Mouse (Mus musculus) cerebellum, adult 11 months (tissue): ENCODE data around the gene Wars2.

ENCODE experiments used
- DNase-seq: peaks from one replicate; pipeline ENCODE4 v3.0.0; 2022

Gene Wars2

DNA sequence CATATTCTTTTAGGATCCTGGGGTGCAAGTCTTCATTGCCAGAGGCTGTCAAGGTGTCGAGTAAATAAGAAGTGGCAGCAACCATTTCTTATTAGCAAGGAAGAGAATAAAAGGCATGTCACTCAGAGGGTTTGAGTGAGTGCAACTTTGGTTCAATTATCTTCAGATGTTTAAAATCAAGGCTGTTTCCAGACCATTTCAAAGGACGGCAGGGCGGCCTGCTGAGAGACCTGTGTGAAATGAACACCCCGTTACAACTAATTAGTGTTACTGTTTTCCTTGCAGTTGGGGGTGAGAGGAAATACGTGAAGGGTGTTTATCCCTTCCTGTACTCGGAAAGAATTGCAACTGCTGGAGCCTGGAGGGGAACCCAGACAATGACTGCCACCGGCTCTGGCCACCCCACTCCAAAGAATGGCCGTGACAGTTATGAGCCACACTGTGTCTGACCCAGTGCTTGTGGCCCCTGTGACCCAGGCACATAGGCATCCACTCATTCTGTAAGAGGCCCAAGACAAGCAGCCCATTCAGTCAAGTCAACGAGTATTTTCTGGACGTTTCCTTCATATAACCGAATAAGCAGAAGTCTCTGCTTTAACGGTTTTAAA, 137.2 kb downstream of the Wars2 start:
- DNase-seq: no peak

DNA sequence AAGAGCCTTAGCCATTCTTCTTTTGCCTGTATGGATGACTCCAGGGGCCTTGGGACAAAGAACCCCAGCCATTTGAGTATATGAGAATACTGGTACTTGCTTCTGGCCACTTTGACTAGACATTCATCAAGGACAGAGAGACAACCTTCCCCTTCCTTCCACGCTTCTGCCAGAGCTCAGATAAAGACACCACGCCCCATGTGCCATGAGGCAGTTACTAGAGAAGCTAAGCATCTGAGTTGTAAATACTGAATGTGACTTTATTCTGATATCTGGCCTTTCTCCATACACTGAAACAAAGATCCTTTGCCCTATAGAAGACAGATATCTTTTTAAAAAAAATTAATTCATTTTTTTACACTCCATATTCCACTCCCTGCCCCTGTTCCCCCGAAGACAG, 138.8 kb downstream of the Wars2 start:
- DNase-seq: no peak

DNA sequence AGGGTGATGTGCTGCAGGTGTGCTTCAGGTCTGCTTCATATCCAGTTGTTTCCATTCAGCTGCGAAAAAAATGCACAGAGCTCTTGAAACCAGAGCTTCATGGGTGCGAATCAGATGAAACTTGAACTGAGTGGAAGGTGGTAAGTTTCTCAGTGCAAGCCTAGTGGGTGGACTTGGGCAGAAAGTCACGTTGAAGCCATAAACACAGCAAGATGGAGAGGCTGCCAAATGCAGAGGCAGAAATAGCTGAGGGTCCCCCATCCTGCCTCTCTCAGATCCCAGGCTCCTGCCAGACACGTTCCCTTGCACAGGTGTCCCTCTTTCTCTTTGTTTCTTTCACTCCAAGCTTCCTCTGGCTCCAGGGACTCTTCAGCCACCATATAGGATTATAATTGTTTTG, 140.6 kb downstream of the Wars2 start:
- DNase-seq: no peak

DNA sequence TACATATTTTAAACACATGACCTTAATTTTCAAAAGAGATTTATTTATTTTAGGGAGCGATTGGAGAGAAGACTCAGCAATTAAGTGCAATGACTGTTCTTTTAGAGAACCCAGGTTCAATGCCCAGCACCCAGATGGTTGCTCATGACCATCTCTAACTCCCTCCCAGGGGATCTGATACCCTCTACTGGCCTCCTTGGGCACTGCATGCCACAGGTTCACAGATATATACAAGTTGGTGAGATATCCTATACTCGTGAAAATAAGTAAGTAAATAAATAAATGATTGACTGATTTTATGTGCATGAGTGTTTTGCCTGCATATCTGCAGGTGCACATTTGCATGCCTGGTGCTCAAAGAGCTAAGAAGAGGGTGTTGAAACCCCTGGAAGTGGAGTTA, 147.4 kb downstream of the Wars2 start:
- no peak for DNase-seq
